Mouse (Mus musculus): Measurements from ENCODE around the gene Arrdc2. TPM values are rescaled to one million over a fixed set of nuclear protein-coding genes. Genes with fewer than 3 reads are reported as not detected.

Gene Arrdc2
- polyA plus RNA-seq, 1 experiment = 1.3 TPM

- no peak overlapping the region for H3K27ac ChIP-seq (replicated peaks; ENCODE audit: low read depth, low read length)
- H3K4me1 ChIP-seq (ENCODE audit: control insufficient read depth, insufficient read depth, insufficient read length, low read length) = no peaks in the 10 kb centered on the region; the same call in 1 of the 2 replicates
- no peak overlapping the region for H3K4me3 ChIP-seq (ENCODE audit: insufficient read depth, low read depth, low read length)
These were observed 13.2 kb upstream of the Arrdc2 start for GRCm38 (mm10) chr8:70852595-70853231.

GRCm38 (mm10) chr8:70851837-70852236 is 12.3 kb upstream of the Arrdc2 start:
- H3K4me3 ChIP-seq (ENCODE audit: insufficient read depth, low read depth, low read length) = no peak overlapping the region
- H3K27ac ChIP-seq (replicated peaks; ENCODE audit: low read depth, low read length) = no peak overlapping the region
- H3K4me1 ChIP-seq (ENCODE audit: control insufficient read depth, insufficient read depth, insufficient read length, low read length) = no peaks in the 10 kb centered on the region; the same call in 1 of the 2 replicates

- Histone ChIP-seq H3K27ac (replicated peaks; ENCODE audit: low read depth, low read length) (no peak overlapping the region), H3K4me1 (ENCODE audit: control insufficient read depth, insufficient read depth, insufficient read length, low read length) (no peaks in the 10 kb centered on the region), H3K4me3 (ENCODE audit: insufficient read depth, low read depth, low read length) (no peak overlapping the region)
These were observed 11.4 kb upstream of the Arrdc2 start for GRCm38 (mm10) chr8:70850947-70851346.

- Histone ChIP-seq H3K27ac (replicated peaks; ENCODE audit: low read depth, low read length) (peak overlapping the region; percentile 4; the same call in 1 of the 2 replicates), H3K4me3 (ENCODE audit: insufficient read depth, low read depth, low read length) (no peak overlapping the region), H3K4me1 (ENCODE audit: control insufficient read depth, insufficient read depth, insufficient read length, low read length) (no peaks in the 10 kb centered on the region)
These were observed 10.8 kb upstream of the Arrdc2 start for GRCm38 (mm10) chr8:70850132-70850845.

GRCm38 (mm10) chr8:70849333-70849990 is 9.9 kb upstream of the Arrdc2 start:
- H3K4me3 ChIP-seq (ENCODE audit: insufficient read depth, low read depth, low read length) = no peak overlapping the region
- H3K27ac ChIP-seq (replicated peaks; ENCODE audit: low read depth, low read length) = 0 out of 2 replicates have a peak overlapping the region, but pooled peaks have one; percentile 4
- no peaks in the 10 kb centered on the region for H3K4me1 ChIP-seq (ENCODE audit: control insufficient read depth, insufficient read depth, insufficient read length, low read length)

GRCm38 (mm10) chr8:70846371-70847154 is 7.0 kb upstream of the Arrdc2 start:
- H3K4me3 ChIP-seq (ENCODE audit: insufficient read depth, low read depth, low read length) = no peak overlapping the region
- no peak overlapping the region for H3K27ac ChIP-seq (replicated peaks; ENCODE audit: low read depth, low read length)
- H3K4me1 ChIP-seq (ENCODE audit: control insufficient read depth, insufficient read depth, insufficient read length, low read length) = no peaks in the 10 kb centered on the region

GRCm38 (mm10) chr8:70845108-70845507 is 5.6 kb upstream of the Arrdc2 start:
- no peaks in the 10 kb centered on the region for H3K4me1 ChIP-seq (ENCODE audit: control insufficient read depth, insufficient read depth, insufficient read length, low read length)
- H3K4me3 ChIP-seq (ENCODE audit: insufficient read depth, low read depth, low read length) = no peak overlapping the region
- H3K27ac ChIP-seq (replicated peaks; ENCODE audit: low read depth, low read length) = no peak overlapping the region

- Histone ChIP-seq H3K4me1 (ENCODE audit: control insufficient read depth, insufficient read depth, insufficient read length, low read length) (no peaks in the 10 kb centered on the region), H3K4me3 (ENCODE audit: insufficient read depth, low read depth, low read length) (no peak overlapping the region), H3K27ac (replicated peaks; ENCODE audit: low read depth, low read length) (no peak overlapping the region)
These were observed 5.0 kb upstream of the Arrdc2 start for GRCm38 (mm10) chr8:70844523-70844922.

- H3K27ac ChIP-seq (replicated peaks; ENCODE audit: low read depth, low read length) = no peak overlapping the region
- H3K4me1 ChIP-seq (ENCODE audit: control insufficient read depth, insufficient read depth, insufficient read length, low read length) = no peaks in the 10 kb centered on the region
- H3K4me3 ChIP-seq (ENCODE audit: insufficient read depth, low read depth, low read length) = no peak overlapping the region
These were observed 4.4 kb upstream of the Arrdc2 start for GRCm38 (mm10) chr8:70843941-70844340.

GRCm38 (mm10) chr8:70843214-70843773 is 3.8 kb upstream of the Arrdc2 start:
- Histone ChIP-seq H3K4me3 (ENCODE audit: insufficient read depth, low read depth, low read length) (no peak overlapping the region), H3K4me1 (ENCODE audit: control insufficient read depth, insufficient read depth, insufficient read length, low read length) (0 out of 2 replicates have a peak, but pooled peaks cover 3% of the 10 kb centered on the region), H3K27ac (replicated peaks; ENCODE audit: low read depth, low read length) (no peak overlapping the region)

- no peak overlapping the region for H3K27ac ChIP-seq (replicated peaks; ENCODE audit: low read depth, low read length)
- 0 out of 2 replicates have a peak, but pooled peaks cover 3% of the 10 kb centered on the region for H3K4me1 ChIP-seq (ENCODE audit: control insufficient read depth, insufficient read depth, insufficient read length, low read length)
- no peak overlapping the region for H3K4me3 ChIP-seq (ENCODE audit: insufficient read depth, low read depth, low read length)
These were observed 3.0 kb upstream of the Arrdc2 start for GRCm38 (mm10) chr8:70842484-70842883.

GRCm38 (mm10) chr8:70841147-70842072 is 1.9 kb upstream of the Arrdc2 start:
- Histone ChIP-seq H3K4me1 (ENCODE audit: control insufficient read depth, insufficient read depth, insufficient read length, low read length) (0 out of 2 replicates have a peak, but pooled peaks cover 3% of the 10 kb centered on the region), H3K27ac (replicated peaks; ENCODE audit: low read depth, low read length) (no peak overlapping the region), H3K4me3 (ENCODE audit: insufficient read depth, low read depth, low read length) (no peak overlapping the region)

- no peak overlapping the region for H3K4me3 ChIP-seq (ENCODE audit: insufficient read depth, low read depth, low read length)
- 0 out of 2 replicates have a peak, but pooled peaks cover 3% of the 10 kb centered on the region for H3K4me1 ChIP-seq (ENCODE audit: control insufficient read depth, insufficient read depth, insufficient read length, low read length)
- no peak overlapping the region for H3K27ac ChIP-seq (replicated peaks; ENCODE audit: low read depth, low read length)
These were observed 1.1 kb upstream of the Arrdc2 start for GRCm38 (mm10) chr8:70840590-70840989.
